Mouse (Mus musculus): Measurements from ENCODE around the gene Pcf11.

DNA sequence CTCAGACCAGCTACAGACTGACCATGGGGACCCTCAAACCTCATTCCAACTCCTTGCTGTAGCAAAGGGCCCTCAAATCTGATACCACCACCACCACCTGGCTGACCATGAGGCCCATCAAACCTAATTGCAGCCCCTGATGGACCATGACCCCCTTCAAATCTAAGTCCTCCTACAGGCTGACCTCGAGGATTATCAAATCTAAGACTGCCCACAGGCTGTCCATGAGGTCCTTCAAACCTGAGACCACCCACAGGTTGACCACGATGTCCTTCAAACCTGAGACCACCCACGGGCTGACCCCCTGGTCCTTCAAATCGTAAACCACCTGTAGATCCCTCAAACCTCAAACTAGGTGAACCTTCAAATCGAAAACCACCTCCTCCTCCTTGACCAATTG is 11.7 kb downstream of the Pcf11 start:
- TF ChIP-seq ZC3H11A (IDR thresholded peaks at IDR 0.05; ENCODE audit: borderline replicate concordance, low read depth, low read length): no peak
- no peak for TF ChIP-seq HCFC1 (IDR thresholded peaks at IDR 0.05; ENCODE audit: borderline replicate concordance, insufficient read depth, low read length)
- no peak for TF ChIP-seq CHD2 (IDR thresholded peaks at IDR 0.05; ENCODE audit: low read depth, low read length)
- TF ChIP-seq ZNF384 (IDR thresholded peaks at IDR 0.05; ENCODE audit: low read depth, low read length): no peak
